Mouse (Mus musculus): ENCODE data around the gene 2900026A02Rik. TPM values are rescaled to one million over a fixed set of nuclear protein-coding genes. Genes with fewer than 3 reads are reported as not detected.

Gene 2900026A02Rik
- polyA plus RNA-seq, 1 experiment: 29.0 TPM

DNA sequence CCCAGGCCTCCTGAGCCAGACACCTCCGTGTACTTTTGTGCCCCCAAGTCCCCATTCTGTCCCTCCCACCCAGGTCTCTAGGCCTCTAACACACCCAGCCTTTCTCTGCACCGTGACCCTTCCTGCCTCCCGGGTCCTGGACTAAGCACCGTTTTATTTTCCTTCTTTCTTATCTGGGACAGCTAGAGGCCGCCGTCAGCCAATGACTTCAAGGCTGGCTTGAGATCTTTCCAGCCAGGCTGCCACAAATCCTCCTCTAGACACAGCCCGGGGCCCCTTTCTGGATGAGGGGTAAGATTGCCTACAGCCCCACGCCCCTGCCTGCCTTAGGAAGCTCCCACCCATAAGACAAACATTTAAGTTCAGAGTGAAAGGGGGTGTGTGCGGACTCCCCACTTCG, 85.5 kb downstream of the 2900026A02Rik start:
- H3K27ac ChIP-seq (ENCODE audit: insufficient read depth, low read length): no peak overlapping the region
- H3K4me1 ChIP-seq (ENCODE audit: control insufficient read depth, insufficient read depth, low read length): peaks cover 8% of the 10 kb centered on the region
- H3K4me3 ChIP-seq (ENCODE audit: insufficient read depth, low read length): no peak overlapping the region
- TF ChIP-seq CTCF (IDR thresholded peaks at IDR 0.05; ENCODE audit: borderline replicate concordance, insufficient read depth, low read length) (no peak), POLR2A (IDR thresholded peaks at IDR 0.05; ENCODE audit: low read depth, low read length) (no peak)

DNA sequence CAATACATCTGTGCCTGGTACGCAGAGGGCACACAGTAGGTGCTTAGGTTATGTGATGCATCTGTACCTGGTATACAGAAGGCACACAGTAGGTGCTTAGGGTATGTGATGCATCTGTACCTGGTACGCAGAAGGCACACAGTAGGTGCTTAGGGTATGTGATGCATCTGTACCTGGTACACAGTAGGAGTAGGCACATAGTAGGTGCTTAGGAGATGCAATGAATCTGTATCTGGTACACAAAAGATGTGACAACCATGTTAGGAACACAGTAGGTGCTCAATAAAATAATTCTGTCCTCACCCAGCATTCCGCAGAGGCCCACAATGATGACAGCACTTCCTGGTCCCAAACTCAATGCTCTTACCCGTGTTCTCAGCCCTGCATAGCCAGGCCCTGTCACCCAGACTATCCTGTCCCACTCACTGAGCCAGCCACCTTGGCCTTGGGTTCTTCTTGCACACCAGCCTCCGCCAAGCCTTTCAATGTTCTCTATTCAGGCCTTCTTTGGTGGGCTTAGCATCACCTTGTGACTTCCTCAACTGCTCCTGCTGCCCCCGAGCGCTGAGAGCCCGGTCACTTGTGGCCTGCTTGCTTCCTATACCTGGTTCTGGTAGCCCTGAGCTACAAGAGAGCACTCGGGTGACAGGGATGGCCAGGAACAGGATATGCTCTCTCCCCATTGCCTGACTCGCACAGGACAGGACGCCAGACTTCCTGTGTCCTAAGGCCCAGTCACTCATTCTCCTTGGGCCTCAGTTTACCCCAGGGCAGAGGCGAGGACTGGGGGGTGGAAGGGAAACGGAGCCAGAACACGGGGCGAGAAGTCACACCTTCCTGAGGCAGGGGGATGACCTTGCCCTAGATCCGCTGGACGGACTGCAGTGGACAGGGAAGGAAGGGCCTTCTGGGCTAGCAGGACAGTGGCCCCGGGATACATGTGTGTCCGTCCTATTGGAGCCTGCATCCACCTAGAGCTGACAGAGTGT, 87.0 kb downstream of the 2900026A02Rik start:
- TF ChIP-seq CTCF (IDR thresholded peaks at IDR 0.05; ENCODE audit: borderline replicate concordance, insufficient read depth, low read length): no peak
- no peak for TF ChIP-seq POLR2A (IDR thresholded peaks at IDR 0.05; ENCODE audit: low read depth, low read length)
- peaks cover 7% of the 10 kb centered on the region for H3K4me1 ChIP-seq (ENCODE audit: control insufficient read depth, insufficient read depth, low read length)
- H3K27ac ChIP-seq (ENCODE audit: insufficient read depth, low read length): no peak overlapping the region
- H3K4me3 ChIP-seq (ENCODE audit: insufficient read depth, low read length): no peak overlapping the region

DNA sequence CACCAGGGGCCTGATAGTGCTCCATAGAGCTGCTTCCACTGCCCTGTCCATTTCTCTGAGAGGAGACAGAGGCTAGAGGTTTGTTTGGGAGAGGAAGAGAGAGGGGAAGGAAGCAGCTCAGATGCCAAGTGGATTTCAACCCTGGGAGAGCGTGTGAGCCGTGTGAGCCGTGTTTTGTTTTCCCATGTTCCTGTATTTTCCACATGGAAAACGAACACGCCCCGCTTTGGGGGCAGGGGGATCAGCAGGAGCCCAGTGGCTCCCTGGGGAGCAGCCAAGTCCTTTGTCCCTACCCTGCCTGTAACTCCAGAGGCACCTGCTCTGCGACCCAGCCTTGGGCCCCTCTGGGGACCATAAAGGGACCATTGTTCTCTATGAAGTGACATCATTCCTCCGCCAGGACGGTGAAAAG, 88.0 kb downstream of the 2900026A02Rik start:
- no peak overlapping the region for H3K4me3 ChIP-seq (ENCODE audit: insufficient read depth, low read length)
- peaks cover 4% of the 10 kb centered on the region; the same call in 1 of the 2 replicates for H3K4me1 ChIP-seq (ENCODE audit: control insufficient read depth, insufficient read depth, low read length)
- TF ChIP-seq CTCF (IDR thresholded peaks at IDR 0.05; ENCODE audit: borderline replicate concordance, insufficient read depth, low read length): no peak
- no peak for TF ChIP-seq POLR2A (IDR thresholded peaks at IDR 0.05; ENCODE audit: low read depth, low read length)

DNA sequence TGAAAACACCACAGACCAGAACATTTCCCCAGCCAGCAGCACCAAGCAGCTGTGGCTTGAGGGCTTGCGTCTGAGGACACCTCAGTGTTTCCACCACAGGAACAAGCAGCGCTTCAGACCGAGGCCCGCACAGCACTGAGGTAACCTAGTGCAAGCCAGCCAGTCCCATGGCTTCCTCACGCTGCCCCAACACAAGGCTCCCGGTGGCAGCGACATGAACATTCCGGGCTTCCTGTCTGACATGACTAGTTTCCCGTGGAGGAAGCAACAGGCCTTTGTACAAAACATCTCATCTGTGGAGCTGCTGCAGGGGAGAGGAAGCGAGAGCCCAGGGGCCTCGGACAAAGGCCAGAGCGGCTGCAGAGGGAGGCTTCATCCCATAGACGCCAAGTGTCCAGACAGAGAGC, 88.4 kb downstream of the 2900026A02Rik start:
- Histone ChIP-seq H3K4me1 (ENCODE audit: control insufficient read depth, insufficient read depth, low read length) (peaks cover 3% of the 10 kb centered on the region; the same call in 1 of the 2 replicates), H3K4me3 (ENCODE audit: insufficient read depth, low read length) (no peak overlapping the region), H3K27ac (ENCODE audit: insufficient read depth, low read length) (no peak overlapping the region)
- TF ChIP-seq CTCF (IDR thresholded peaks at IDR 0.05; ENCODE audit: borderline replicate concordance, insufficient read depth, low read length): no peak
- no peak for TF ChIP-seq POLR2A (IDR thresholded peaks at IDR 0.05; ENCODE audit: low read depth, low read length)

More for the DNA sequence above, 88.0 kb downstream of the 2900026A02Rik start:
- no peak overlapping the region for H3K27ac ChIP-seq (ENCODE audit: insufficient read depth, low read length)

DNA sequence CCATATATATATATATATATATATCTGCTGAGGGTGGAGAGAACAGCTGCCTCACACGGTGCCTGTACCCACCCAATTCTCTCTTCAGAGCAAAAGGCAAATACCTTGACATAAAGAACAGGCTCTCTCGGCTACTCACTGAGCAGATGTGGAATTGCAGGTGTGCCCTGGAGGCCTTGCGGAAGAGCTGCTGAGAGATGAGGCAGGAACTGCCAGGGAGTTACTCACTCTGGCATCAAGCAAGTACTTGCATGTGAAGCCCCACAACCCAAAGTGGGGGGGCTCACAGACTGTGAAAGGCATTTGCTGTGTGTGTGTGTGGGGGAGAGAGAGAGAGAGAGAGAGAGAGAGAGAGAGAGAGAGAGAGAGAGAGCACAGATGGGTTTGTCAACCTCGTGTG, 92.6 kb downstream of the 2900026A02Rik start:
- H3K4me3 ChIP-seq (ENCODE audit: insufficient read depth, low read length): no peak overlapping the region
- no peak for TF ChIP-seq CTCF (IDR thresholded peaks at IDR 0.05; ENCODE audit: borderline replicate concordance, insufficient read depth, low read length)
- no peak for TF ChIP-seq POLR2A (IDR thresholded peaks at IDR 0.05; ENCODE audit: low read depth, low read length)
- H3K27ac ChIP-seq (ENCODE audit: insufficient read depth, low read length): no peak overlapping the region
- no peaks in the 10 kb centered on the region for H3K4me1 ChIP-seq (ENCODE audit: control insufficient read depth, insufficient read depth, low read length)

DNA sequence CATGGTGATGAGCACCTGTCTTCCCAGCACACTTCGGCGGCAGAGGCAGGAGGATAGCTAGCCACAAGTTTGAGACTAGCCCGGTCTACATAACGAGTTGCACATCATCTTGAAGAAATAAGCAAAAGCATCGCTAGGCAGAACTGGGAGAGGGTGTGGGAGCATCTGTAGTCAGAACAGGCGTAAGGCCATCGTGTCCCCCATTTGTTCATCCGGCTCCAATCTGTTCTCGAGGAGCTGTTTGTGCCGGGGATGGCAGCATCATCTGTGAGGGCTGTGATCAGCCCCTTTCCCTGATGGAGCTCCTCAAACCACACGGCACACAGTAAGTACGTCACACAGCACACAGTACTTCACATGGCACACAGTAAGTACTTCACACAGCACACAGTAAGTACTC, 94.6 kb downstream of the 2900026A02Rik start:
- no peak for TF ChIP-seq POLR2A (IDR thresholded peaks at IDR 0.05; ENCODE audit: low read depth, low read length)
- TF ChIP-seq CTCF (IDR thresholded peaks at IDR 0.05; ENCODE audit: borderline replicate concordance, insufficient read depth, low read length): no peak
- H3K27ac ChIP-seq (ENCODE audit: insufficient read depth, low read length): no peak overlapping the region
- H3K4me3 ChIP-seq (ENCODE audit: insufficient read depth, low read length): no peak overlapping the region
- H3K4me1 ChIP-seq (ENCODE audit: control insufficient read depth, insufficient read depth, low read length): peaks cover 2% of the 10 kb centered on the region; the same call in 1 of the 2 replicates

DNA sequence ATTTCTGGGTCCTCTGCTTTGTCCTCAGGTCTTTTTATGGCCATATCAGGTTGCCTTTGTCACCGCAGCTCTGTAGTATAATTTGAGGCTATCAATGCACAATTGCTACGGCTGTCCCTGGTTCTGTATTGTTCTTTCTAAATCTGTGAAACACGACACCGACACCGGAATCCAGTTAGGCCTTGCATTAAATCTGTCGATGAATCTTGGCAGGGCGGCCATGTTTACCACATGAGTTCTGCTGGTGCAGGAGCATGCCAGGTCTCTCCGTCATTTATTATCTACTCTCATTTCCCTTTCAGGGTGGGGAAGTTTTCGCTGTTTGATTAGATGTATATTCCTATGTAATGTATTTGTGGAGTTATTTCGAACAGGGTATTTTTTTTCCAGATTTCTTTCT, 97.3 kb downstream of the 2900026A02Rik start:
- TF ChIP-seq POLR2A (IDR thresholded peaks at IDR 0.05; ENCODE audit: low read depth, low read length) (no peak), CTCF (IDR thresholded peaks at IDR 0.05; ENCODE audit: borderline replicate concordance, insufficient read depth, low read length) (no peak)
- Histone ChIP-seq H3K27ac (ENCODE audit: insufficient read depth, low read length) (no peak overlapping the region), H3K4me1 (ENCODE audit: control insufficient read depth, insufficient read depth, low read length) (peaks cover 2% of the 10 kb centered on the region; the same call in 1 of the 2 replicates), H3K4me3 (ENCODE audit: insufficient read depth, low read length) (no peak overlapping the region)

DNA sequence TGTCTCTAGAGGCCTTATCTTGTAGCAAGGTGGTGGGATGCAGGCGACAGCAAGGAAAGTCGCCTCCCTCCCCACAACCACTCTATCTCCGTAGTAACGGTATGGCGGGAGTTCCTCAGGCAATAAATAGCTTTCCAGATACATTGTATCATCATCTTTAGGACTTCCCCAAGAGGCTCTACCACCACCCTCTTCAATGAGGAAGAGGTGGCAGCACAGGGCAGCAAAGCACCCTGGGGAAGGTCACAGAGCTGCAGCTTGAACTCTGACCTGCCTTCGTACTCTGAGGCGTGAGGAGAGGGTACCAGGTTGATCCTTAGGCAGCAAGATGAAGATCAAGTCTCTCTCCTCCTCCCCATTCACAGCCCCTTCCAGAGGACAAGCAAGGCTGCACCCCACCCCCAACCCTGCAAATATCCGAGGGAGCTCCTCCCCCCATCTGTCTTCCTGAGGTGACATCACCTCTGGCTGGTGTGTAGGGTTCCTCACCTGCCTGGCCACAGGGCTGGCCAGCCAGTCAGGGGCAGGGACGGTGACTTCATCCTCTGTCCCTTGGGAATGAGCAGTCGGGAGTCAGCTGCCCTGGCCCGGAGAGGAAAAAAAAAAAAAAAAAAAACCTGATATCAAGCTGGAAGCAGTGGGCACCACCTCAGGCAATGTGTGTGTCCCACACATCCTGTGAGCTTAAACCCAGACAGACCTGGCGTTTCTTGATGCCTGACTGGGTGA, 98.5 kb downstream of the 2900026A02Rik start:
- H3K4me3 ChIP-seq (ENCODE audit: insufficient read depth, low read length): no peak overlapping the region
- peaks cover 2% of the 10 kb centered on the region; the same call in 1 of the 2 replicates for H3K4me1 ChIP-seq (ENCODE audit: control insufficient read depth, insufficient read depth, low read length)
- no peak overlapping the region for H3K27ac ChIP-seq (ENCODE audit: insufficient read depth, low read length)
- TF ChIP-seq POLR2A (IDR thresholded peaks at IDR 0.05; ENCODE audit: low read depth, low read length) (no peak), CTCF (IDR thresholded peaks at IDR 0.05; ENCODE audit: borderline replicate concordance, insufficient read depth, low read length) (no peak)

DNA sequence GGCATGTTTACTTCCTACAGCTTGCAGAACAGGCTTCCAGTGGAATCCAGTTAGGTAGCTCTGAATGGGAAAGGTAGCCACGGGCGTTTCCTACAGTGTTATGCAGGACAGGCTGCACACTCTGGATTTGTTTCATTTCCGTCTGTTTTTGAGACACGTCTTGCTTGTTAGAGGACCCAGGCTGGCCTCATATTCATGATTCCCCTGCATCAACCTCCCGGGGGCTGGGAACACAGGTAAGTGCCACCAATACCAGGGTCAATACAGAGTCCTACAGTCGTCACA, 99.5 kb downstream of the 2900026A02Rik start:
- Histone ChIP-seq H3K4me1 (ENCODE audit: control insufficient read depth, insufficient read depth, low read length) (peaks cover 2% of the 10 kb centered on the region; the same call in 1 of the 2 replicates), H3K4me3 (ENCODE audit: insufficient read depth, low read length) (no peak overlapping the region), H3K27ac (ENCODE audit: insufficient read depth, low read length) (no peak overlapping the region)
- no peak for TF ChIP-seq CTCF (IDR thresholded peaks at IDR 0.05; ENCODE audit: borderline replicate concordance, insufficient read depth, low read length)
- no peak for TF ChIP-seq POLR2A (IDR thresholded peaks at IDR 0.05; ENCODE audit: low read depth, low read length)
